Mouse (Mus musculus): ENCODE measurements around the gene Tnfrsf22.
A peak's percentile ranks its signal among the peaks of the same experiment; 100 is the strongest.
"Not testable (repeated sequence)": the region's sequence is repeated elsewhere in the genome, so short reads cannot be mapped to it uniquely, and the experiment has no call there.

Tnfrsf22 gene

DNA sequence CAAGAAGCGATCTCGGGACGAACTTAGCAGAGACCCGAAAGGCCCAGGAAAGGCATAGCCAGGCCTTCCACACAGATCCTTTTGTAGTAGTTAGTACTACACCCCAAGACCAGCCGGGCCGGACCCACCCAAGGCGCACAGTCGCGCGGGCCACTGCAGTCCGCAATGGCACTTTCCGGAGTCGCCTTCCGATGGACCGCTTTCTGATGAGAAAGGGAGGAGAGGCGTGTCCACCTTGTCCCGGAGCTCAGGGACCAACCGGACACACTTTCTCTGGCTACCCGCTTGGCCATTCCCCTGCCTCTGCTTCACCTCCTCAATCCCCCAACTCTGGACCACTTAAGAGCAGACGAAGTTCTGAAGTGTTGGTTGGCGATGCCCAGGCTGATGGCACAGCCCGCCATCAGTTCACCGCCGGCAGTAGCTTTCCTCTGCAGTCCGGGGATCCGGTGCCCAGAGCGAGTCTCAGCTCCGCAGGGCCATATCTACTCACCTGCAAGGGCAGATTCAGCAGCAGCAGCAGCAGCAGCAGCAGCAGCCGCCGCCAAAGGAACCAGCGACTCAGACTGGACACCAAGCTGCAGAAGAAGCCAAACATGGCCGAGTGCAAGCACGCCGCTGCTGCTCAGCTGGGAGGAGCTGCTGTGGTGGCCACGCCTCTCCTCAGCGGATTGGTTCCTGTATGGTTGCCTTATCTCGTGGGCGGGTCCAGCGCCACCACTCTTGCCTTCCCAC is at the start of gene Tnfrsf22:
Tnfrsf22 (minus strand) TSS at position 628 of the 735 bp plus-strand sequence.
- DNase-seq (ENCODE audit: extremely low read depth, insufficient read length, low spot score): peak; percentile 75

DNA sequence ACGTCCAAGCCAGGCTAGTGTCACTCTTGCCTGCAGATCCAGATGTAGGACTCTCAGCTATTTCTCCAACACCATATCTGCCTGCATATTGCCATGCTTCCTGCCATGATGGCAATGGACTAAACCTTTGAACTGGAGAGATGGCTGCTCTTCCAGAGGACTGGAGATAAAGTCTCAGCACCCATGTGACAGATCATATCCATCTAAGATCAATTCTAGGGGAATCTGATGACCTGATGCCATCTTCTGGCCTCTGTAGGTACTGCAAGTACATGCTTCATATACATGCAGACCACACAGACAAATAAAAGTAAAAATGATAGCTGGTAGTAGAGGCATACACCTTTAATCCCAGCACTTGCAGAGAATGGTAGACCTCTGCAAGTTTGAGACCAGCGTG is 46.7 kb upstream of the Tnfrsf22 start:
- DNase-seq (ENCODE audit: extremely low read depth, insufficient read length, low spot score): no peak

DNA sequence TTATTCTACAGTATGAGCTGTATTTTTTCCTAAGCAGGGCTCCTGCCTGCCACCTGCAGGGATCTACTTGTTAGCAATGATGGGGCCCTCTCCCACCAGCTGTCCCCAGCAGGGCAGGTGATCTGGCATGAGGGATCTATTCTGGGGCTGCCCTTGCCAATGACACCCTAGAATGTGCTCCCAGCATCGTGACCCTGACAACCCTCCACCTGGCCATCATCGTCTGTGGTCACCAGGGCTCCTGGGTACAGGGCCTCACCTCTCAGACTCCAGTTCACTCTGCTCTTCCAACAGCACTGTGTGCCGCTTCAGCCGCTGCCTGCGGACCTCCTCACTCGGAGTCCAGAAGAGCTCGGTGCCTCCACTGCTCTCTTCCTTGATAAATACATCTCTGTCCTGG is 45.1 kb upstream of the Tnfrsf22 start:
- no peak for DNase-seq (ENCODE audit: extremely low read depth, insufficient read length, low spot score)

DNA sequence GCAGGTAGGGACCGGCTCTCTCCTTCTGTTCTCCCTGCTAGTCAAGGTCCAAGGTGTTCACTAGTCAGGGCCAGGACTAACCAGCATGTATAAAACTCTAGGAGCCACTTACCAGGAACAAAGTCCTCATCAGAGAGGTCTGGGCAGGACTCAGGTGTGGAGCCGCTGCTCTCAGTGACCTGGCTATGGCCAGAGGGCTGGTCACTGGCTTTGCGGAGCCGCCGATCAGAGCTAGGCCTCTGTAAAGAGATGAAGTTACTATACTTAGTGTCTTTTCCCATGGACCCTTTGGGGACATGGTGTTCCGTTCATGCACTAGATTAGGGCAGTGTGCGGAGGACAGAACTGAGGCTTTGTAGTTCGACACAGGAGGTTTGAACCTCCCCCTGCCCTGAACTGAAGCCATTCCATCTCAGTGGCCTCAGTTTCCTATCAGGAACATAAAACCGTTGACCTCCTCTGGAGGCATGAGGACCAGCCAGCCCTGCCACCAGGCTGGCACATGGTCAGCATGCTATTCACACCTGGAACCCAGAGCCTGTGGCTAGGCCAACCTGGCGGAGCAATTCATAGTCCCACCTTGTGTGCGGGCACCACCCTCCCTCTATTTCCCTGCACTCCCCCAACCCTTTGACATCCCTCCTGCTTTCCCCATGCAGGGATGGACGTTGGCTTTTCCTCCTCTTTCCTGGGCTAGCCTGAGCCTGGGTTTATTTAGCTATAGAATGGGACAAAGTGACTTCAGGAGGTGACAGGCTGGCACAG is 43.5 kb upstream of the Tnfrsf22 start:
- no peak for DNase-seq (ENCODE audit: extremely low read depth, insufficient read length, low spot score)

DNA sequence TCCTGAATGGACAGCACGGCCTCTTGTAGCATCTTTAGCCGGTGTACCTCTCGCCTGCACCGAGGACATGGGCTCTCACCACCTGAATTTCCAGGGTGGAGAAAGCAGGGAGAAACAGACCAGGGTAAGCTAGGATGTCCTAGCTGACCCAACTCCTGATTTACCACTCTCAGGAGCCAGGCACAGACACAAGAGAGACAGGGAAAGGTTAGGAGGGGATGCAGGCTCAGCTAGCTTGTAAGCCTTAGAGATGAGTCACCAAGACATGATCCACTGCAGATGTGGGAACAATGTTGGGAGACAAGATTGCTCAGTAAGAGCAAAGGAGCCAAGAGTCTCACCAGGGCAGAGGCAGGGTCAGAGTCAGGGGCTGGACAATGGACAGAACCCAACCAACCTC is 42.4 kb upstream of the Tnfrsf22 start:
- DNase-seq (ENCODE audit: extremely low read depth, insufficient read length, low spot score): no peak

DNA sequence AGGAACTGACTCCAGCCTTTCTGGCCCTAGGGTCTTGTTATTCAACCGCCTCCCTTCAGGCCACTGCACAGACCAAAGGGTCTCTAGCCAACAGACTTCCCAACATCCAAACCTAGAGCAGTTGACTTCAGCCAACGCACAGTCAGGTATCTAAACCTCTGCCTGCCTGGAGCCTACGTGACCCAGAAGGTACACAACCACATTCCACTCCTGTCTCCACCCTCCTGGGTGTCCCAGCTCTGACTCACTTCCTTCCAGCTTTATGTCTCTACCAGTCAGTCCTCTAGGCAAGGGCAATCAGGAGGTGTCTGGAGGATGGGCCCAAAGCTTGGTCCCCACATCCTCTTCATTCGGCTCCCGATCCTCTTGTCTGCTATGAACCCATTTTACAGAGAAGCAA is 41.7 kb upstream of the Tnfrsf22 start:
- no peak for DNase-seq (ENCODE audit: extremely low read depth, insufficient read length, low spot score)

DNA sequence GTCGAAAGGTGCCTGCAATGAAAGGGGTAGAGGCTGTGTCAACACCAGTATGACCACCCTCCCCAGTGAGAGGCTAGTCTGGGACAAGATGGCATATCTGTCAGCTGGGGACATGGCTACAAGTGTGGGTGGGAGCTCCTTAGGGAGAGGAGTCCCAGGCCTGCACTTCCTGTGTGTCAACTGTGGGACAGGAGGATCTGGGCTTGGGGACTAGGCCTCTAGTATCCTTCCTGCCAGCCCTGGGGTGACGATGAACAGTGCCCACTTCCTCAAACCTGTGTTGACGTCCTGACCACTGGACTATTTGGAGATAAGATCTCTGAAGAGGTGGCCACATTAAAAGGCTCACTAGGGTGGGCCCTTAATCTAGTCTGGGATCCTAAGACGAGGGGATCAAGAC is 40.5 kb upstream of the Tnfrsf22 start:
- DNase-seq (ENCODE audit: extremely low read depth, insufficient read length, low spot score): no peak

DNA sequence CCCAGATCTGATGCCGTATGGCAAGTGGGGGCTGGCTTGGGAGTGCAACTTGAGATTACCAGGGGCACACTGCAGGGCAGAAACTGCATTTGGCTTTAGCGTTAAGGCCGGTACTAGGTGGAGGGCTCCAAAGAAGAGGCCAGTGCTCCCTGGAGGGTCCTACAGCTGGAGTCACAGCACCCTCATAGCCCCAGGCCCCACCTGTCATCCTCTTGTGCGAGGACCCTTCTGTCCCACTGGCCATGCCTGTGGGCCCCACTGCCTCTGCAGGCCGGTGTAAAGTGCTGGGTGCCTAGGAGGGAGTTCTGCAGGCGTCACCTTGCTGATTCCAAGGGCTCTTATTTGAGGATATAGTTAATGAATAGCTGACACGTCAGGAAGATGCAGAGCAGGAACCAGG is 40.0 kb upstream of the Tnfrsf22 start:
- DNase-seq (ENCODE audit: extremely low read depth, insufficient read length, low spot score): no peak

DNA sequence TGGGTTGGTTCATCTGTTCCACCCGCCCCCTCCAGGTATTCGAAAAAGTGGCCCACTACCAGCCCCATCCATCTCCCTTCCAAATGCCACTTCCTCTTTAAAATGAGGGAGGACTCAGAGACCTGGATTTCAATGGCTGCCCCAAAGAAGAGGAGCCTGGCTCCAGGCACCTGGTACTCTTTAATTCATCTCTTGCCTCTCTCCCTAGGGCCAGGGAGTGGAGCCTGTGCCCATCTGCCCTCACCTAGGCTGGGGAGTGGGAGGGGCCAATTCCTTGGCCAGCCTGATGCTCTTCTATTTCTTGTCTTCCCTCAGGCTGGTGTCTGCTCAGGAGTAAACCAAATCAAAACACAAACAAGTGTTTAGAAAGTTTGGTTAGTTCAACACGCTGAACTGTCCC is 37.2 kb upstream of the Tnfrsf22 start:
- not testable (repeated sequence) for DNase-seq (ENCODE audit: extremely low read depth, insufficient read length, low spot score)

DNA sequence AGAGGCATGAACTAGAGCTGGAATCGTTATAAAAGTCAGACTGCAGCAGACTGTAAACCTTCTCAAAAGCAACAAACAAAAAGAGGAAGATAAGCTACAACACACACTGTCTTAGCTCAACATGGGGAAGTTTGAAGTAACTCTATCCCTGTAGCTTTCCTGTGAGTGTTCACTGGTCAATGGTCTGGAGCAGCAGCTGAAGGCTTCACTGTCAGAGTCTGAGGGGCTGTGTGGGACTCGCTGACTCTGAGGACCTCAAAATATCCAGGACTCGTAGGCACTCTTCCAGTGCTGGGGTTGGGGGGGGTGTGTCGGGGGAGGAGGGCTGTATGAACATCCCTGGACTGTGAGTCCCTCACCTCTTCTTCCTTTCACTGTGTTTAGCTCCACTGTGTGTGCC is 36.7 kb upstream of the Tnfrsf22 start:
- not testable (repeated sequence) for DNase-seq (ENCODE audit: extremely low read depth, insufficient read length, low spot score)

DNA sequence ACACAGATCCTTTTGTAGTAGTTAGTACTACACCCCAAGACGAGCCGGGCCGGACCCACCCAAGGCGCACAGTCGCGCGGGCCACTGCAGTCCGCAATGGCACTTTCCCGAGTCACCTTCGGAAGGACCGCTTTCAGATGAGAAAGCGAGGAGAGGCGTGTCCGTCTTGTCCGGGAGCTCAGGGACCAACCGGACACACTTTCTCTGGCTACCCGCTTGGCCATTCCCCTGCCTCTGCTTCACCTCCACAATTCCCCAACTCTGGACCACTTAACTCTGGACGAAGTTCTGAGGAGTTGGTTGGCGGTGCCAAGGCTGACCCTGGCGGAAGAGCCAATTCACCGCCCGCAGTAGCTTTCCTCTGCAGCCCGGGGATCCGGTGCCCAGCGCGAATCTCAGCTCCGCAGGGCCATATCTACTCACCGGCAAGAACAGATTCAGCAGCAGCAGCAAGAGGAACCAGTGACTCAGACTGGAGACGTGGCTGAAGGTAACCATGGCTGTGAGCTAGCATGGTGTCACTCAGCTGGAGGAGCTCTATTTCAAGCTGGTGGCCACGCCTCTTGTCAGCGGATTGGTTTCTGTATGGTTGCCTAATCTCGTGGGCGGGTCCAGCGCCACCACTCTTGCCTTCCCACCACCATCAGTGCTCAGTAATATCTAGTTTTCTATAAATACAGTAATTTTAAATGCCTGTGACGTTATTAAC is 36.1 kb upstream of the Tnfrsf22 start, which contains the start of gene Tnfrsf23:
Tnfrsf23 (minus strand) TSS at position 514 of the 709 bp plus-strand sequence.
- peak; percentile 89 for DNase-seq (ENCODE audit: extremely low read depth, insufficient read length, low spot score)

DNA sequence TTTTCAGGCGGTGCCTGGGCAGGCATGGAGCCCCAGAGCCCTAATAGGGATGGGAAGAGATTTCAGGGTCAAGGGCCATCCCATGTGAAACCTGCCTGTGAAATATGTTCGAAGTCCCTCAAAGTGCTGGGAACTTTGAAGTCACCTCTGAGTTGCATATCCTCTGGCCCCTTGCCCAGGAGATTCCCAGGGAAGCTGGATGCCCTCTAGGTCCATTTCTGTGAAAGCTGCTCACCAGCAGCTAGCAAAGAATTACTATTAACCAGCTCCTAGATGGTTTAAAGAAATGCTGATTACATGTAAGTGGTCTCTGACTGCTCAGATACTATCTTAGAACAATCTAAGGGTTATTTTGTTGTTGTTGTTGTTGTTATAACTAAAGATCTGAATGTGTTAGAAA is 35.1 kb upstream of the Tnfrsf22 start:
- not testable (repeated sequence) for DNase-seq (ENCODE audit: extremely low read depth, insufficient read length, low spot score)

DNA sequence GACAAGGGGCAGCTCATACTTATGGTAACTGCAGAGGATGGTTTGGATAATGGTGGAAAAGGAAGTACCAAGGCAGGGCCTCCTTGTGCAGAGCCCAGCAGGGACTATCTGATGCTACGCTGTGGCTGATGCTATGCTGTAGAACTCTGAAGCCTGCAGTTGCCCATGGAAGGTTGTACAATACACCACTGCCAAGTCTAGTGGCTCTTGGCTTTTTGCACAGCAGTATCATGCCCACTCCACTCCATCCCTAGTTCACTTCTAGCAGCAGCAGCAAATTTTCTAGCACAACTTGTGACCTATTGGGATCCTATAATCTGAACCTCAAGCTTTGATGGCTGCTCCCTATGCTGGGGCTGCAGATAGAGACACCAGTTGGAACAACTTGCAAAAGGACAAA is 32.1 kb upstream of the Tnfrsf22 start:
- DNase-seq (ENCODE audit: extremely low read depth, insufficient read length, low spot score): no peak

DNA sequence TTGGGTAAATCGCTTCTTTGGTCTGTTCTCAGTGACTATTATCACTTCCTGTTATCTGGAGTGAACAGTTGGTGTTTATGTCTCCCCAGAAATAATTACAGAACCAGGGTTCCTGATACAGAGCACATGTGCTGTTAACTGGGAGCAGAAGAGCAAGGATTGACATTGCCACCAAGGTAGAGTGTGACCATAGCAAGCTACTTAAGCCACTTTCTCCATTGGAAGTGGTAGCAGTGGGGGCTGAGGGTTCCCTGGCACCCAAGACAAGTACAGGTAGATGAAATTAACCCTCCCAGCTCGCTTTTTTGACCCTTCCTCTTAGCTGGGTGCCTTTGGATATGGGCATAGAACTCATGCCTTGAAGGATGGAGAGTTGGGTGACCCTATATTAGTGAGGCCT is 31.4 kb upstream of the Tnfrsf22 start:
- DNase-seq (ENCODE audit: extremely low read depth, insufficient read length, low spot score): not testable (repeated sequence)

DNA sequence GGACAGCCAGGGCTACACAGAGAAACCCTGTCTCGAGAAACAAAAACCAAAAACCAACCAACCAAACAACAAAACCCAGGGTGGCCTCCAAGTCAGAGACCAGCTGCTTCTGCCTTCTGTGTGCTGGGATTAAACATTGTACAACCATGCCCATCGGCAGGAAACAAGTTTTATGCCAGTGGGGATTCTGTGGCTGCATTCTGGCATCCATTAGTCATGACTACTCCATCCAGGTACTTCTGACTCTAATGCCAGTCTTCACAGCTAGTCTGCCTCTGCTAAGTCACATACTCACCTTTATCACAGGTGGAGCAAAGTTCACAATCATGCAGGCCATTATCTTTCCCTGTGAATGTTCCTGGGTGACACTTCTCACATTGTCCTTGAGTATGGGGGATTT is 30.2 kb upstream of the Tnfrsf22 start:
- not testable (repeated sequence) for DNase-seq (ENCODE audit: extremely low read depth, insufficient read length, low spot score)

DNA sequence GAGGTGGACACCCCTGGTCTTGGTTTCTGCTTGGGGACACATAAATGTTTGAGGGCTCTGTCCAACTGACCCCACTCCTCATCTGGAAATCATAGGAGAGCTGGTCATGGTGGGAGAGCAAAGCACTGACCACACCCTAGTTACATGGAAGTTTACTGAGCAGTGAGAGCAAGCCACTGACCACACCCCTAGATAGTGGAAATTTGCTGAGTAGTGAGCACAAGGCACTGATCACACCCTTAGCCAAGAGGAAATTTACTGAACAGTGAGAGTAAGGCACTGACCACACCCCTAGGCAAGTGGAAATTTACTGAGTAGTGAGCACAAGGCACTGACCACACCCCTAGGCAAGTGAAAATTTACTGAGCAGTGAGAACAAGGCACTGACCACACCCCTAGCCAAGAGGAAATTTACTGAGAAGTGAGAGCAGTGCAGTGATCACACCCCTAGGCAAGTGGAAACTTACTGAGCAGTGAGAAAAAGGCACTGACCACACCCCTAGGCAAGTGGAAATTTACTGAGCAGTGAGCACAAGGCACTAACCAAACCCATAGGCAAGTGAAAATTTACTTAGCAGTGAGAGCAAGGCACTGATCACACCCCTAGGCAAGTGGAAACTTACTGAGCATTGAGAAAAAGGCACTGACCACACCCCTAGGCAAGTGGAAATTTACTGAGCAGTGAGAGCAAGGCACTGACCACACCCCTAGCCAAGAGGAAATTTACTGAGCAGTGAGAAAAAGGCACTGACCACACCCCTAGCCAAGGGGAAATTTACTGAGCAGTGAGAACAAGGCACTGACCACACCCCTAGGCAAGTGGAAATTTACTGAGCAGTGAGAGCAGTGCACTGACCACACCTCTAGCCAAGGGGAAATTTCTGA is 17.2 kb upstream of the Tnfrsf22 start:
- peak; percentile 70 for DNase-seq (ENCODE audit: extremely low read depth, insufficient read length, low spot score)

DNA sequence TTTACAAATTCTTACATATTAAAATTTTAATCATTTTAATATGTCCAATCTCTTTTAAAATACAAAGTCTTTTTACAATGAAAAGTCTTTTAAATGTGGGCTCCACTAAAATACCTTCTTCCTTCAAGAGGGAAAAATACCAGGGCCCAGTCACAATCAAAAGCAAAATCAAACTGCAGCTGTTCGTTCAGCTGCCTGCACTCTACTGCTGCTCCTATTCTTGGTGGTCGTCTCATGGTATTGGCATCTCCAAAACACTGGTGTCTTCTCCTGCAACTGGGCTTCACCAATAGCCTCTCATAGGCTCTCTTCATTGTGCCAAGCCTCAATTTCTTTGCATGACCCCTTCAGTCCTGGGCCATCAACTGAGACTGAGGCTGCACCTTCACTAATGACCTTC is 14.0 kb upstream of the Tnfrsf22 start:
- no peak for DNase-seq (ENCODE audit: extremely low read depth, insufficient read length, low spot score)

DNA sequence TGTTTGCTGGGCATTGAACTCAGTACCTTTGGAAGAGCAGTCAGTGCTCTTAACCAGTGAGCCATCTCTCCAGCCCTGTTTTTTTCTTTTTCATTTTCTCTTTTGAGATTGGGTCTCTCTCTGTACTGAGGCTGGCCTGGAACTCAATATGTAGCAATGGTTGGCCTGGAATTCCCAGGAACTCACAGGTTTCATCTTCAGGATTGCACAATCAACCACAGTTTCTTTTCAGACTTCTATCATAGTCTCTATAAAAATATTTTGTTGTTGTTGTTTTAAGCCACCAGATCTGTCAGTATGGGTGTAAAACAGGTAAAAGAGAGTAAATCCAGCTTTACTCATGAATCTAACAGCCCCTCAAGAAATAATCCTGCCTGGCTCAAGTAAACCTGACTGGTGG is 11.3 kb upstream of the Tnfrsf22 start:
- no peak for DNase-seq (ENCODE audit: extremely low read depth, insufficient read length, low spot score)

DNA sequence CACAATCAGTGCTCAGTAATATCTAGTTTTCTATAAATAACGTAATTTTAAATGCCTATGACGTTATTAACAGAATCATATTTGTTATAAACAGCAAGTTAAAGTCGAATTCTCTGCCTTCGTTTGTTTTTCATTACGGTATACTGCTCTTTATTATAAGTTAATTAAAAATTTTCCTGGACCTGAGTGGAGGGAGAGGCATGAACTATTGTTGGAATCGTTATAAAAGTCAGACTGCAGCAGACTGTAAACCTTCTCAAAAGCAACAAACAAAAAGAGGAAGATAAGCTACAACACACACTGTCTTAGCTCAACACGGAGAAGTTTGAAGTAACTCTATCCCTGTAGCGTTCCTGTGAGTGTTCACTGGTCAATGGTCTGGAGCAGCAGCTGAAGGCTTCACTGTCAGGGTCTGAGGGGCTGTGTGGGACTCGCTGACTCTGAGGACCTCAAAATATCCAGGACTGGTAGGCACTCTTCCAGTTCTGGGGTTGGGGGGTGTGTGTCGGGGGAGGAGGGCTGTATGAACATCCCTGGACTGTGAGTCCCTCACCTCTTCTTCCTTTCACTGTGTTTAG is 397 bp upstream of the Tnfrsf22 start:
- DNase-seq (ENCODE audit: extremely low read depth, insufficient read length, low spot score): not testable (repeated sequence)

DNA sequence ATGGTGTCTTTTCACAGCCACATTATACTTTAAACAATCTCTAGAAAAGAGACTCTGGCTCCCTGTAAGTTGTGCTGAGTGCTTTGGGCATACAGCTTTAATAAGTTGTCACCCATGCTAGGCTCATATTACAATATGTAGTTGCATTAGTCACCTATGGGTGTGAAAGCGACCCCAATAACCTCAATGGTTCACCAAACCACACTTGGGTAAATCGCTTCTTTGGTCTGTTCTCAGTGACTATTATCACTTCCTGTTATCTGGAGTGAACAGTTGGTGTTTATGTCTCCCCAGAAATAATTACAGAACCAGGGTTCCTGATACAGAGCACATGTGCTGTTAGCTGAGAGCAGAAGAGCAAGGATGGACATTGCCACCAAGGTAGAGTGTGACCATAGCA is 5.5 kb downstream of the Tnfrsf22 start:
- DNase-seq (ENCODE audit: extremely low read depth, insufficient read length, low spot score): not testable (repeated sequence)
